Mouse (Mus musculus): ENCODE data around the gene Gm4303.
"Not testable (repeated sequence)": the region's sequence is repeated elsewhere in the genome, so short reads cannot be mapped to it uniquely, and the experiment has no call there.

Gene Gm4303

DNA sequence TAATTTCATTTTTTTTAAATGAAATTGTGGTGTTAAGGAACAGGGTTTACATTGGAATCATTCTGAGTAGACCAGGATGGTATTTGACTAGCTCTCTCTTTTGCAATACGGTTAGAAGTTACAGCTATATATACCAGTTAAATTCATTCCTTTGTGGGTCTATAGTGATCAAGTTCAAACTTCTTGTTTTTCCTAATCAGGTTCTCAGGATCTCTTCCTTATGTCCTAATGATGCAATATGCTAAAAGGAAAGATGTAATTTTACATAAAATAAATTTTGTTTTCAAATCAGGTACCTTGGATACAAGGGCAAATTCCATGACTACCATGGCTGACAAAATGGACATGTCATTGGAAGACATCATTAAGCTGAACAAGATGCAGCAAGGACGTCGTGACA lies at the start of gene Gm4303:
Gm4303 (plus strand) TSS at position 301 of the 400 bp plus-strand sequence.
- not testable (repeated sequence) for DNase-seq

DNA sequence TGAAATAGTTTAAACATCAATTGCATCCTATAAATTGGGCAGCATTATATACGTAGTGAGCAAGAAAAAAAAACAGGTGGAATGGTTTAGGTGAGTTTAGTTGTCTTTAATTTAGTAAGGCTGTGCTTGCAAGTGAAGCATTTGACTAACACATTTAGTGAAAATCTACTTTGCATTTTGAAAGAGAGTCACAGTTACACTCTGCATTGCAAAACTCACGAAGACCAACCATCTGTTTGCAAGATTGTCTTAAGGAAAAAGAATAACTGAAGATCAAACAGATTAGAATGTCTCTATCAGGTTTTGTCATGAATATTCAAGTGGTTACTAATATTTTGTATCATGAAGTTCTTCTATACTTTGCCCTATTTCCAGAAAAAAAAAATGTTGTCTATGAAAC lies 49.7 kb upstream of the Gm4303 start:
- no peak for DNase-seq

DNA sequence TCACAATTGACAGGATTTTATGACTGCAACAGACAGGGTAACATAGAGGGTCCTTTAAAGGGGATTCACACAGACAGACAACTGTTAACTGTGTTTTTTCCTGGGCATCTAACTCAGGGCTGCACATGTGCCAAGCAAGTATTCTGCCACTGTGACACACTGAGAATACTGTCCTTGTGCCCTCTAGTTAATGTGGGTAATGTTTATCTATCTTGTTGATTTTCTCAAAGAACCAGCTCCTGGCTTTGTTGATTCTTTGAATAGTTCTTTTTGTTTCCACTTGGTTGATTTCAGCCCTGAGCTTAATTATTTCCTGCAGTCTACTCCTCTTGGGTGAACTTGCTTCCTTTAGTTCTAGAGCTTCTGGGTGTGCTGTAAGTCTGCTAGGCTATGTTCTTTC lies 45.7 kb upstream of the Gm4303 start:
- not testable (repeated sequence) for DNase-seq

DNA sequence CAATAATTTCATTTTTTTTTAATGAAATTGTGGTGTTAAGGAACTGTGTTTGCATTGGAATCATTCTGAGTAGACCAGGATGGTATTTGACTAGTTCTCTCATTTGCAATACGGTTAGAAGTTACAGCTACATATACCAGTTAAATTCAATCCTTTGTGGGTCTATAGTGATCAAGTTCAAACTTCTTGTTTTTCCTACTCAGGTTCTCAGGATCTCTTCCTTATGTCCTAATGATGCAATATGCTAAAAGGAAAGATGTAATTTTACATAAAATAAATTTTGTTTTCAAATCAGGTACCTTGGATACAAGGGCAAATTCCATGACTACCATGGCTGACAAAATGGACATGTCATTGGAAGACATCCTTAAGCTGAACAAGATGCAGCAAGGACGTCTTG lies 10.4 kb upstream of the Gm4303 start, which contains the start of gene Gm4301:
Gm4301 (plus strand) TSS at position 301 of the 400 bp plus-strand sequence.
- not testable (repeated sequence) for DNase-seq

DNA sequence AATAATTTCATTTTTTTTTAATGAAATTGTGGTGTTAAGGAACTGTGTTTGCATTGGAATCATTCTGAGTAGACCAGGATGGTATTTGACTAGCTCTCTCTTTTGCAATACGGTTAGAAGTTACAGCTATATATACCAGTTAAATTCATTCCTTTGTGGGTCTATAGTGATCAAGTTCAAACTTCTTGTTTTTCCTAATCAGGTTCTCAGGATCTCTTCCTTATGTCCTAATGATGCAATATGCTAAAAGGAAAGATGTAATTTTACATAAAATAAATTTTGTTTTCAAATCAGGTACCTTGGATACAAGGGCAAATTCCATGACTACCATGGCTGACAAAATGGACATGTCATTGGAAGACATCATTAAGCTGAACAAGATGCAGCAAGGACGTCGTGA lies 5.2 kb upstream of the Gm4303 start, which contains the start of gene Gm4302:
Gm4302 (plus strand) TSS at position 301 of the 400 bp plus-strand sequence.
- not testable (repeated sequence) for DNase-seq

DNA sequence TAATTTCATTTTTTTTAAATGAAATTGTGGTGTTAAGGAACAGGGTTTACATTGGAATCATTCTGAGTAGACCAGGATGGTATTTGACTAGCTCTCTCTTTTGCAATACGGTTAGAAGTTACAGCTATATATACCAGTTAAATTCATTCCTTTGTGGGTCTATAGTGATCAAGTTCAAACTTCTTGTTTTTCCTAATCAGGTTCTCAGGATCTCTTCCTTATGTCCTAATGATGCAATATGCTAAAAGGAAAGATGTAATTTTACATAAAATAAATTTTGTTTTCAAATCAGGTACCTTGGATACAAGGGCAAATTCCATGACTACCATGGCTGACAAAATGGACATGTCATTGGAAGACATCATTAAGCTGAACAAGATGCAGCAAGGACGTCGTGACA lies 5.0 kb downstream of the Gm4303 start, which contains the start of gene Gm4305:
Gm4305 (plus strand) TSS at position 301 of the 400 bp plus-strand sequence.
- not testable (repeated sequence) for DNase-seq

DNA sequence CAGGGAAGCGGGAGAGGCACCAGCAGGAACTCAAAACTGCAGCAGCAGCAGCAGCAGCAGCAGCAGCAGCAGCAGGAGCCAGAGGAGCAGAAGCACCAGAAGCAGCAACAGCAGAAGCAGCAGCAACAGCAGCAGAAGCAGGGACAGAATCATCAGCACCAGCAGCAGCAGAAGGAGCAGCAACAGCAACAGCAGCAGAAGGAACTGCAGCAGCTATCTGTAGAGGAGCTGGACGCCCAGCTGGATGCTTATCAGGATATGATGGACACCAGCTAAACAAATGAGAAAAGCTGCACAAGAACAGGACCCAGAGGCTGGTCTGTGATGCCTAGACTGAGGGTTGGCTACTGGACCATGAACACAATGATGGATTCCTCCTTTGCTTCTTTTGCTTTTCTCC lies 11.1 kb downstream of the Gm4303 start:
- DNase-seq = not testable (repeated sequence)

DNA sequence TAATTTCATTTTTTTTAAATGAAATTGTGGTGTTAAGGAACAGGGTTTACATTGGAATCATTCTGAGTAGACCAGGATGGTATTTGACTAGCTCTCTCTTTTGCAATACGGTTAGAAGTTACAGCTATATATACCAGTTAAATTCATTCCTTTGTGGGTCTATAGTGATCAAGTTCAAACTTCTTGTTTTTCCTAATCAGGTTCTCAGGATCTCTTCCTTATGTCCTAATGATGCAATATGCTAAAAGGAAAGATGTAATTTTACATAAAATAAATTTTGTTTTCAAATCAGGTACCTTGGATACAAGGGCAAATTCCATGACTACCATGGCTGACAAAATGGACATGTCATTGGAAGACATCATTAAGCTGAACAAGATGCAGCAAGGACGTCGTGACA lies 15.3 kb downstream of the Gm4303 start, which contains the start of gene Gm4307:
Gm4307 (plus strand) TSS at position 301 of the 400 bp plus-strand sequence.
- DNase-seq = not testable (repeated sequence)

DNA sequence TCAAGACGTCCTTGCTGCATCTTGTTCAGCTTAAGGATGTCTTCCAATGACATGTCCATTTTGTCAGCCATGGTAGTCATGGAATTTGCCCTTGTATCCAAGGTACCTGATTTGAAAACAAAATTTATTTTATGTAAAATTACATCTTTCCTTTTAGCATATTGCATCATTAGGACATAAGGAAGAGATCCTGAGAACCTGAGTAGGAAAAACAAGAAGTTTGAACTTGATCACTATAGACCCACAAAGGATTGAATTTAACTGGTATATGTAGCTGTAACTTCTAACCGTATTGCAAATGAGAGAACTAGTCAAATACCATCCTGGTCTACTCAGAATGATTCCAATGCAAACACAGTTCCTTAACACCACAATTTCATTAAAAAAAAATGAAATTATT lies 36.7 kb downstream of the Gm4303 start, which contains the start of gene Gm4312:
Gm4312 (minus strand) TSS at position 101 of the 400 bp plus-strand sequence.
- DNase-seq = not testable (repeated sequence)
